Mouse (Mus musculus): ENCODE data around the gene Fam43a. TPM values are rescaled to one million over a fixed set of nuclear protein-coding genes. Genes with fewer than 3 reads are reported as not detected.

Fam43a gene
- polyA plus RNA-seq, 2 experiments = 9.1 to 14.3 TPM

- Histone ChIP-seq H3K4me3 (replicated peaks; ENCODE audit: low read length) (no peak overlapping the region), H3K9me3 (ENCODE audit: control insufficient read depth, low read length) (peaks cover 21% of the 10 kb centered on the region), H3K27ac (replicated peaks; ENCODE audit: low read depth, low read length) (no peak overlapping the region), H3K4me1 (ENCODE audit: control insufficient read depth, insufficient read depth, low read length) (peaks cover 12% of the 10 kb centered on the region; the same call in 1 of the 2 replicates), H3K9ac (ENCODE audit: low read depth, low read length, severe bottlenecking) (no peak overlapping the region), H3K27me3 (ENCODE audit: control insufficient read depth, insufficient read depth, low read length) (no peaks in the 10 kb centered on the region), H3K36me3 (ENCODE audit: control insufficient read depth, insufficient read depth, low read length) (peaks cover 16% of the 10 kb centered on the region), H3K4me2 (replicated peaks; ENCODE audit: low read depth, low read length, severe bottlenecking) (no peak overlapping the region)
- DNase-seq (ENCODE audit: low spot score) (no peak), ATAC-seq (ENCODE audit: low FRiP score, low read depth) (no peak)
- TF ChIP-seq POLR2A (IDR thresholded peaks at IDR 0.05; ENCODE audit: borderline replicate concordance, extremely low read depth, insufficient read depth, insufficient read length) = no peak
- 94% methylated on average over 8 of the region's 8 CpGs for whole genome bisulfite sequencing
Measured at GRCm38 (mm10) chr16:30554109-30554508, 45.4 kb upstream of the Fam43a start.

- no peak overlapping the region for H3K4me2 ChIP-seq (replicated peaks; ENCODE audit: low read depth, low read length, severe bottlenecking)
- H3K9me3 ChIP-seq (ENCODE audit: control insufficient read depth, low read length) = peaks cover 18% of the 10 kb centered on the region
- H3K27ac ChIP-seq (replicated peaks; ENCODE audit: low read depth, low read length) = no peak overlapping the region
- H3K9ac ChIP-seq (ENCODE audit: low read depth, low read length, severe bottlenecking) = no peak overlapping the region
- ATAC-seq (ENCODE audit: low FRiP score, low read depth) = no peak
- H3K36me3 ChIP-seq (ENCODE audit: control insufficient read depth, insufficient read depth, low read length) = peaks cover 69% of the 10 kb centered on the region
- no peak for DNase-seq (ENCODE audit: low spot score)
- 90% methylated on average over 5 of the region's 5 CpGs for WGBS
- TF ChIP-seq POLR2A (IDR thresholded peaks at IDR 0.05; ENCODE audit: borderline replicate concordance, extremely low read depth, insufficient read depth, insufficient read length) = no peak
- no peak overlapping the region for H3K4me3 ChIP-seq (replicated peaks; ENCODE audit: low read length)
- H3K27me3 ChIP-seq (ENCODE audit: control insufficient read depth, insufficient read depth, low read length) = no peaks in the 10 kb centered on the region
- no peaks in the 10 kb centered on the region for H3K4me1 ChIP-seq (ENCODE audit: control insufficient read depth, insufficient read depth, low read length)
Measured at GRCm38 (mm10) chr16:30559312-30559992, 40.1 kb upstream of the Fam43a start.

- Histone ChIP-seq H3K4me2 (replicated peaks; ENCODE audit: low read depth, low read length, severe bottlenecking) (no peak overlapping the region), H3K27ac (replicated peaks; ENCODE audit: low read depth, low read length) (no peak overlapping the region), H3K36me3 (ENCODE audit: control insufficient read depth, insufficient read depth, low read length) (peaks cover 80% of the 10 kb centered on the region), H3K9ac (ENCODE audit: low read depth, low read length, severe bottlenecking) (no peak overlapping the region), H3K4me1 (ENCODE audit: control insufficient read depth, insufficient read depth, low read length) (no peaks in the 10 kb centered on the region), H3K4me3 (replicated peaks; ENCODE audit: low read length) (no peak overlapping the region), H3K27me3 (ENCODE audit: control insufficient read depth, insufficient read depth, low read length) (no peaks in the 10 kb centered on the region), H3K9me3 (ENCODE audit: control insufficient read depth, low read length) (peaks cover 9% of the 10 kb centered on the region; the same call in 1 of the 2 replicates)
- 97% methylated on average over 4 of the region's 4 CpGs for WGBS
- TF ChIP-seq POLR2A (IDR thresholded peaks at IDR 0.05; ENCODE audit: borderline replicate concordance, extremely low read depth, insufficient read depth, insufficient read length) = no peak
- ATAC-seq (ENCODE audit: low FRiP score, low read depth) = no peak
- no peak for DNase-seq (ENCODE audit: low spot score)
Measured at GRCm38 (mm10) chr16:30560601-30561000, 38.9 kb upstream of the Fam43a start.

GRCm38 (mm10) chr16:30565631-30566030, 33.9 kb upstream of the Fam43a start:
- no peak overlapping the region for H3K4me2 ChIP-seq (replicated peaks; ENCODE audit: low read depth, low read length, severe bottlenecking)
- H3K4me3 ChIP-seq (replicated peaks; ENCODE audit: low read length) = no peak overlapping the region
- no peaks in the 10 kb centered on the region for H3K9me3 ChIP-seq (ENCODE audit: control insufficient read depth, low read length)
- WGBS = 95% methylated on average over 6 of the region's 6 CpGs
- peaks cover 99% of the 10 kb centered on the region for H3K36me3 ChIP-seq (ENCODE audit: control insufficient read depth, insufficient read depth, low read length)
- H3K27me3 ChIP-seq (ENCODE audit: control insufficient read depth, insufficient read depth, low read length) = no peaks in the 10 kb centered on the region
- H3K27ac ChIP-seq (replicated peaks; ENCODE audit: low read depth, low read length) = no peak overlapping the region
- DNase-seq (ENCODE audit: low spot score) (no peak), ATAC-seq (ENCODE audit: low FRiP score, low read depth) (no peak)
- no peaks in the 10 kb centered on the region for H3K4me1 ChIP-seq (ENCODE audit: control insufficient read depth, insufficient read depth, low read length)
- TF ChIP-seq POLR2A (IDR thresholded peaks at IDR 0.05; ENCODE audit: borderline replicate concordance, extremely low read depth, insufficient read depth, insufficient read length) = no peak
- H3K9ac ChIP-seq (ENCODE audit: low read depth, low read length, severe bottlenecking) = no peak overlapping the region

GRCm38 (mm10) chr16:30570173-30570572, 29.4 kb upstream of the Fam43a start:
- Histone ChIP-seq H3K27me3 (ENCODE audit: control insufficient read depth, insufficient read depth, low read length) (no peaks in the 10 kb centered on the region), H3K9ac (ENCODE audit: low read depth, low read length, severe bottlenecking) (no peak overlapping the region), H3K4me3 (replicated peaks; ENCODE audit: low read length) (no peak overlapping the region), H3K4me2 (replicated peaks; ENCODE audit: low read depth, low read length, severe bottlenecking) (no peak overlapping the region), H3K36me3 (ENCODE audit: control insufficient read depth, insufficient read depth, low read length) (peaks cover 96% of the 10 kb centered on the region), H3K27ac (replicated peaks; ENCODE audit: low read depth, low read length) (no peak overlapping the region), H3K4me1 (ENCODE audit: control insufficient read depth, insufficient read depth, low read length) (no peaks in the 10 kb centered on the region), H3K9me3 (ENCODE audit: control insufficient read depth, low read length) (no peaks in the 10 kb centered on the region)
- WGBS = 95% methylated on average over 4 of the region's 4 CpGs
- ATAC-seq (ENCODE audit: low FRiP score, low read depth) (no peak), DNase-seq (ENCODE audit: low spot score) (no peak)
- TF ChIP-seq POLR2A (IDR thresholded peaks at IDR 0.05; ENCODE audit: borderline replicate concordance, extremely low read depth, insufficient read depth, insufficient read length) = no peak
